Mouse (Mus musculus) CH12.LX (cell line): ENCODE measurements around the gene Tbc1d9. TPM values are rescaled to one million over a fixed set of nuclear protein-coding genes. Genes with fewer than 3 reads are reported as not detected.

Experiments used
- DNase-seq: peaks from one replicate; pipeline ENCODE4 v3.0.0-alpha.2; 2013; ENCODE audit errors: extremely low read depth
- H3K27ac ChIP-seq: 2 replicates; pipeline ENCODE4 v1.5.1; 2012; ENCODE audit warnings: low read depth, mild to moderate bottlenecking, control low read depth, moderate library complexity; ENCODE audit not compliant: insufficient read depth
- H3K27me3 ChIP-seq: replicated peaks from 2 replicates; pipeline ENCODE3; 2012; ENCODE audit warnings: inconsistent platforms
- H3K36me3 ChIP-seq, 2 experiments: replicated peaks in 1 of 2; 2 replicates each; pipeline versions ENCODE3 to v1.6.1; 2012; ENCODE audit warnings: inconsistent platforms in 1 of 2, low read length in 1 of 2, mild to moderate bottlenecking in 1 of 2, mixed read lengths in 1 of 2, moderate library complexity in 1 of 2; ENCODE audit not compliant: control insufficient read depth in 1 of 2, insufficient read depth in 1 of 2
- H3K4me1 ChIP-seq, 2 experiments: 2 replicates each; pipeline ENCODE4 v1.6.1; 2012; ENCODE audit warnings: inconsistent platforms in 1 of 2, moderate library complexity in 1 of 2; ENCODE audit not compliant: insufficient read depth in 2 of 2, control insufficient read depth in 1 of 2
- H3K4me2 ChIP-seq: 2 replicates; pipeline ENCODE4 v1.6.1; 2012; ENCODE audit warnings: low read depth, mild to moderate bottlenecking, control low read depth; ENCODE audit not compliant: poor library complexity, insufficient read depth, severe bottlenecking
- H3K4me3 ChIP-seq, 3 experiments: fragments of 150-350 bp in 1 of 3; sonication (generic) in 1 of 3; replicated peaks in 1 of 3; 2 replicates each; pipeline versions ENCODE3 to v1.5.1; 2011 to 2012; ENCODE audit warnings: low read depth in 2 of 3, low read length in 2 of 3, mild to moderate bottlenecking in 2 of 3, moderate library complexity in 2 of 3, control low read depth in 1 of 3, improper control_type of control experiment in 1 of 3, inconsistent platforms in 1 of 3, mixed read lengths in 1 of 3; ENCODE audit not compliant: poor library complexity in 1 of 3
- H3K79me2 ChIP-seq: replicated peaks from 2 replicates; pipeline ENCODE4 v1.6.1; 2012; ENCODE audit warnings: mild to moderate bottlenecking, moderate library complexity; ENCODE audit not compliant: control insufficient read depth, poor library complexity, insufficient read depth, severe bottlenecking; ENCODE audit errors: extremely low read depth
- H3K9ac ChIP-seq: 2 replicates; pipeline ENCODE4 v1.6.1; 2012; ENCODE audit warnings: low read depth, mild to moderate bottlenecking, control low read depth, moderate library complexity; ENCODE audit not compliant: insufficient read depth
- H3K9me3 ChIP-seq: replicated peaks from 2 replicates; pipeline ENCODE3; 2012; ENCODE audit warnings: low read length, inconsistent platforms, mixed read lengths
- CHD2 ChIP-seq: IDR thresholded peaks from 2 replicates; pipeline ENCODE4 v1.6.1; 2011; ENCODE audit warnings: low read length, improper control_type of control experiment
- EP300 ChIP-seq: IDR thresholded peaks from 2 replicates; pipeline ENCODE4 v1.6.1; 2011; ENCODE audit warnings: low read length, improper control_type of control experiment
- JUND ChIP-seq: conservative IDR thresholded peaks from 2 replicates; pipeline ENCODE4 v1.6.1; 2011; ENCODE audit warnings: low read depth, low read length, improper control_type of control experiment
- MAX ChIP-seq: IDR thresholded peaks from 2 replicates; pipeline ENCODE4 v1.6.1; 2011; ENCODE audit warnings: low read length, improper control_type of control experiment
- MEF2A ChIP-seq: IDR thresholded peaks from 2 replicates; pipeline ENCODE4 v1.6.1; 2014; ENCODE audit warnings: low read depth, mild to moderate bottlenecking, inconsistent platforms, low read length, improper control_type of control experiment, borderline replicate concordance
- MYC ChIP-seq: IDR thresholded peaks from 2 replicates; pipeline ENCODE4 v1.6.1; 2011; ENCODE audit warnings: low read depth, mild to moderate bottlenecking, improper control_type of control experiment, low read length
- NRF1 ChIP-seq: IDR thresholded peaks from 2 replicates; pipeline ENCODE4 v1.6.1; 2014; ENCODE audit warnings: low read depth, mild to moderate bottlenecking, inconsistent platforms, low read length, improper control_type of control experiment, moderate library complexity
- ZKSCAN1 ChIP-seq: IDR thresholded peaks from 2 replicates; pipeline ENCODE4 v1.6.1; 2012; ENCODE audit warnings: low read depth, inconsistent platforms, low read length, improper control_type of control experiment, borderline replicate concordance
- ZMIZ1 ChIP-seq: IDR thresholded peaks from 2 replicates; pipeline ENCODE4 v1.6.1; 2012; ENCODE audit warnings: low read depth, mild to moderate bottlenecking, inconsistent platforms, low read length, improper control_type of control experiment
- dilution Hi-C: fragments of 300-500 bp; cut with MboI; formaldehyde crosslinking; loops from 2 replicates; pipeline ENCODE4 v1.14.3; 2020; ENCODE audit warnings: low sequenced_read_pairs; ENCODE audit not compliant: extremely low pct_unique_long_range_greater_than_20kb, extremely low pct_ligation_motif_present
- in situ Hi-C: fragments of 300-500 bp; cut with MboI; formaldehyde crosslinking; loops from 3 replicates; pipeline ENCODE4 v1.14.3; 2019; ENCODE audit warnings: low sequenced_read_pairs, low pct_ligation_motif_present, low pct_unique_long_range_greater_than_20kb, mixed read lengths
- polyA plus RNA-seq: library from polyadenylated mRNA; unstranded; fragments of >175 nt; gene quantifications from 2 replicates; pipeline ENCODE4 v1.2.1, GENCODE M21; 2012; ENCODE audit warnings: low read depth; ENCODE audit not compliant: insufficient read length
- total RNA-seq, 2 experiments: library from RNA; depleted of rRNA; stranded (reverse); fragments of 300-350 nt in 1 of 2; fragments of >200 nt in 1 of 2; gene quantifications; 2 replicates each; pipeline ENCODE4 v1.2.3; 2012 to 2014

The Tbc1d9 gene
- total and polyA plus RNA-seq, 3 experiments, result 1.3 to 5.0 (median 1.6) TPM

GRCm38 (mm10) chr8:83217891-83218290 lies 52.7 kb downstream of the Tbc1d9 start:
- Histone ChIP-seq H3K4me1 (no peaks in the 10 kb centered on the region), H3K9me3 (no peaks in the 10 kb centered on the region), H3K9ac (no peak overlapping the region), H3K27ac (no peak overlapping the region), H3K36me3 (no peaks in the 10 kb centered on the region), H3K4me2 (no peak overlapping the region), H3K79me2 (no peaks in the 10 kb centered on the region), H3K4me3 (no peak overlapping the region), H3K27me3 (no peaks in the 10 kb centered on the region)
- dilution Hi-C loops (no loop called here), in situ Hi-C loops (no loop called here)
- no peak for TF ChIP-seq CHD2
- DNase-seq, result no peak

- Histone ChIP-seq H3K27ac (no peak overlapping the region), H3K27me3 (no peaks in the 10 kb centered on the region), H3K4me1 (no peaks in the 10 kb centered on the region), H3K79me2 (no peaks in the 10 kb centered on the region), H3K36me3 (no peaks in the 10 kb centered on the region), H3K9me3 (no peaks in the 10 kb centered on the region), H3K9ac (no peak overlapping the region), H3K4me3 (no peak overlapping the region), H3K4me2 (no peak overlapping the region)
- no peak for TF ChIP-seq MAX
- TF ChIP-seq MYC, result no peak
- dilution Hi-C loops (no loop called here), in situ Hi-C loops (no loop called here)
- no peak for DNase-seq
Observed at GRCm38 (mm10) chr8:83219392-83219791, 54.2 kb downstream of the Tbc1d9 start.

- TF ChIP-seq ZMIZ1 (no peak), JUND (no peak), ZKSCAN1 (no peak), MEF2A (no peak), EP300 (no peak), NRF1 (no peak)
- Histone ChIP-seq H3K4me1 (peaks cover 0 to 4% of the 10 kb centered on the region in 2 experiments; a peak in 1 of 4 replicates), H3K27me3 (no peaks in the 10 kb centered on the region), H3K79me2 (no peaks in the 10 kb centered on the region), H3K4me2 (no peak overlapping the region), H3K4me3 (no peak overlapping the region), H3K9me3 (no peaks in the 10 kb centered on the region), H3K36me3 (no peaks in the 10 kb centered on the region), H3K27ac (no peak overlapping the region), H3K9ac (no peak overlapping the region)
- no peak for DNase-seq
- dilution Hi-C loops (no loop called here), in situ Hi-C loops (no loop called here)
Observed at GRCm38 (mm10) chr8:83220746-83221145, 55.6 kb downstream of the Tbc1d9 start.
